Mouse (Mus musculus): Measurements from ENCODE around the gene Cdkn1b. TPM values are rescaled to one million over a fixed set of nuclear protein-coding genes. Genes with fewer than 3 reads are reported as not detected.

Cdkn1b gene
- 12.0 and 13.9 TPM in 2 replicates for polyA plus RNA-seq (2014; fragmentation: Nextera tagmentation; extraction: Ambion mirVana)

- WGBS, result under 1% methylated on average over 76 of the region's 77 CpGs
- H3K27ac ChIP-seq (ENCODE audit: low read depth), result peak within 1 kb of the TSS; percentile 96
- ATAC-seq (ENCODE audit: insufficient read depth), result peak; percentile 95
- DNase-seq, result peak; percentile 95
- peaks cover 15% of the 10 kb centered on the region for H3K36me3 ChIP-seq (ENCODE audit: insufficient read depth)
- no peaks in the 10 kb centered on the region for H3K27me3 ChIP-seq (ENCODE audit: insufficient read depth, low read length)
- no peaks in the 10 kb centered on the region for H3K9me3 ChIP-seq (ENCODE audit: low read depth, low read length)
- peak within 1 kb of the TSS; percentile 87 for H3K9ac ChIP-seq
- H3K4me3 ChIP-seq (ENCODE audit: low read depth, low read length), result peak within 1 kb of the TSS; percentile 90
- TF ChIP-seq CTCF (IDR thresholded peaks at IDR 0.05; ENCODE audit: low read depth), result no peak
- H3K4me2 ChIP-seq, result peak within 1 kb of the TSS; percentile 98
- H3K4me1 ChIP-seq (ENCODE audit: insufficient read depth), result peaks cover 9% of the 10 kb centered on the region
These were observed at the start of gene Cdkn1b for GRCm38 (mm10) chr6:134920190-134921013. TSS of gene Cdkn1b (plus strand) at chr6:134920401.

GRCm38 (mm10) chr6:134870887-134871286, 49.3 kb upstream of the Cdkn1b start:
- Histone ChIP-seq H3K27ac (ENCODE audit: low read depth) (no peak overlapping the region), H3K9ac (no peak overlapping the region), H3K27me3 (ENCODE audit: insufficient read depth, low read length) (no peaks in the 10 kb centered on the region), H3K9me3 (ENCODE audit: low read depth, low read length) (no peaks in the 10 kb centered on the region), H3K36me3 (ENCODE audit: insufficient read depth) (peaks cover 9% of the 10 kb centered on the region; the same call in 1 of the 2 replicates), H3K4me2 (no peak overlapping the region), H3K4me1 (ENCODE audit: insufficient read depth) (no peaks in the 10 kb centered on the region), H3K4me3 (ENCODE audit: low read depth, low read length) (no peak overlapping the region)
- TF ChIP-seq CTCF (IDR thresholded peaks at IDR 0.05; ENCODE audit: low read depth), result no peak
- ATAC-seq (ENCODE audit: insufficient read depth) (no peak), DNase-seq (no peak)
- WGBS, result 88% methylated on average over 4 of the region's 4 CpGs

- DNase-seq, result no peak
- H3K36me3 ChIP-seq (ENCODE audit: insufficient read depth), result peaks cover 13% of the 10 kb centered on the region; the same call in 1 of the 2 replicates
These were observed 48.0 kb upstream of the Cdkn1b start for GRCm38 (mm10) chr6:134872236-134872635.

GRCm38 (mm10) chr6:134873018-134873417, 47.2 kb upstream of the Cdkn1b start:
- TF ChIP-seq CTCF (IDR thresholded peaks at IDR 0.05; ENCODE audit: low read depth), result peak; percentile 48
- H3K36me3 ChIP-seq (ENCODE audit: insufficient read depth), result peaks cover 13% of the 10 kb centered on the region; the same call in 1 of the 2 replicates
- no peak overlapping the region for H3K27ac ChIP-seq (ENCODE audit: low read depth)
- no peak for ATAC-seq (ENCODE audit: insufficient read depth)
- no peaks in the 10 kb centered on the region for H3K9me3 ChIP-seq (ENCODE audit: low read depth, low read length)
- H3K4me1 ChIP-seq (ENCODE audit: insufficient read depth), result no peaks in the 10 kb centered on the region
- no peaks in the 10 kb centered on the region for H3K27me3 ChIP-seq (ENCODE audit: insufficient read depth, low read length)
- whole genome bisulfite sequencing, result 76% methylated on average over 2 of the region's 2 CpGs
- no peak overlapping the region for H3K9ac ChIP-seq
- H3K4me3 ChIP-seq (ENCODE audit: low read depth, low read length), result no peak overlapping the region
- peak; percentile 14 for DNase-seq
- no peak overlapping the region for H3K4me2 ChIP-seq

More at GRCm38 (mm10) chr6:134872236-134872635, 48.0 kb upstream of the Cdkn1b start:
- 66% methylated on average over 2 of the region's 2 CpGs for WGBS
- no peaks in the 10 kb centered on the region for H3K4me1 ChIP-seq (ENCODE audit: insufficient read depth)
- no peak overlapping the region for H3K9ac ChIP-seq
- H3K27me3 ChIP-seq (ENCODE audit: insufficient read depth, low read length), result no peaks in the 10 kb centered on the region
- H3K4me2 ChIP-seq, result no peak overlapping the region
- H3K4me3 ChIP-seq (ENCODE audit: low read depth, low read length), result no peak overlapping the region
- no peak for ATAC-seq (ENCODE audit: insufficient read depth)
- H3K9me3 ChIP-seq (ENCODE audit: low read depth, low read length), result no peaks in the 10 kb centered on the region
- H3K27ac ChIP-seq (ENCODE audit: low read depth), result no peak overlapping the region
- TF ChIP-seq CTCF (IDR thresholded peaks at IDR 0.05; ENCODE audit: low read depth), result no peak

GRCm38 (mm10) chr6:134876795-134877194, 43.4 kb upstream of the Cdkn1b start:
- ATAC-seq (ENCODE audit: insufficient read depth) (no peak), DNase-seq (peak; percentile 44)
- no peaks in the 10 kb centered on the region for H3K9me3 ChIP-seq (ENCODE audit: low read depth, low read length)
- 0 out of 2 replicates have a peak, but pooled peaks cover 4% of the 10 kb centered on the region for H3K36me3 ChIP-seq (ENCODE audit: insufficient read depth)
- peak; percentile 55 for TF ChIP-seq CTCF (IDR thresholded peaks at IDR 0.05; ENCODE audit: low read depth)
- H3K27ac ChIP-seq (ENCODE audit: low read depth), result no peak overlapping the region
- H3K4me3 ChIP-seq (ENCODE audit: low read depth, low read length), result no peak overlapping the region
- no peak overlapping the region for H3K9ac ChIP-seq
- no peaks in the 10 kb centered on the region for H3K4me1 ChIP-seq (ENCODE audit: insufficient read depth)
- no peak overlapping the region for H3K4me2 ChIP-seq
- no peaks in the 10 kb centered on the region for H3K27me3 ChIP-seq (ENCODE audit: insufficient read depth, low read length)
- WGBS, result 61% methylated on average over 6 of the region's 6 CpGs

GRCm38 (mm10) chr6:134877276-134877675, 42.9 kb upstream of the Cdkn1b start:
- Histone ChIP-seq H3K4me1 (ENCODE audit: insufficient read depth) (no peaks in the 10 kb centered on the region), H3K27me3 (ENCODE audit: insufficient read depth, low read length) (no peaks in the 10 kb centered on the region), H3K9me3 (ENCODE audit: low read depth, low read length) (no peaks in the 10 kb centered on the region), H3K4me3 (ENCODE audit: low read depth, low read length) (no peak overlapping the region), H3K9ac (no peak overlapping the region), H3K4me2 (no peak overlapping the region), H3K27ac (ENCODE audit: low read depth) (no peak overlapping the region), H3K36me3 (ENCODE audit: insufficient read depth) (0 out of 2 replicates have a peak, but pooled peaks cover 4% of the 10 kb centered on the region)
- ATAC-seq (ENCODE audit: insufficient read depth) (no peak), DNase-seq (no peak)
- TF ChIP-seq CTCF (IDR thresholded peaks at IDR 0.05; ENCODE audit: low read depth), result no peak
- WGBS, result 82% methylated on average over 4 of the region's 4 CpGs

GRCm38 (mm10) chr6:134877892-134878291, 42.3 kb upstream of the Cdkn1b start:
- no peak overlapping the region for H3K27ac ChIP-seq (ENCODE audit: low read depth)
- H3K27me3 ChIP-seq (ENCODE audit: insufficient read depth, low read length), result no peaks in the 10 kb centered on the region
- no peaks in the 10 kb centered on the region for H3K4me1 ChIP-seq (ENCODE audit: insufficient read depth)
- WGBS, result 65% methylated on average over 1 of the region's 1 CpGs
- H3K36me3 ChIP-seq (ENCODE audit: insufficient read depth), result 0 out of 2 replicates have a peak, but pooled peaks cover 4% of the 10 kb centered on the region
- H3K4me3 ChIP-seq (ENCODE audit: low read depth, low read length), result no peak overlapping the region
- no peak overlapping the region for H3K9ac ChIP-seq
- no peak for ATAC-seq (ENCODE audit: insufficient read depth)
- TF ChIP-seq CTCF (IDR thresholded peaks at IDR 0.05; ENCODE audit: low read depth), result no peak
- no peaks in the 10 kb centered on the region for H3K9me3 ChIP-seq (ENCODE audit: low read depth, low read length)
- no peak overlapping the region for H3K4me2 ChIP-seq
- DNase-seq, result no peak
